Mouse (Mus musculus) intestine, postnatal 0 days (tissue): ENCODE results near the gene Lactb. TPM values are rescaled to one million over a fixed set of nuclear protein-coding genes. Genes with fewer than 3 reads are reported as not detected.

Source experiments
- ATAC-seq: fragments of 200-750 bp; cut with Nextera tagmentation; 2 replicates; pipeline ENCODE4 v1.8.0; 2017; ENCODE audit warnings: mild to moderate bottlenecking, moderate TSS enrichment, moderate library complexity
- H3K27ac ChIP-seq: fragments of 300-500 bp; sonication (generic); 2 replicates; pipeline ENCODE4 v1.5.1; 2014; ENCODE audit warnings: mild to moderate bottlenecking, low read depth, low read length, moderate library complexity
- H3K27me3 ChIP-seq: fragments of 300-500 bp; sonication (generic); replicated peaks from 2 replicates; pipeline ENCODE4 v1.6.1; 2014; ENCODE audit warnings: low read length, mixed read lengths; ENCODE audit not compliant: control insufficient read depth, insufficient read depth
- H3K36me3 ChIP-seq: fragments of 300-500 bp; sonication (generic); 2 replicates; pipeline ENCODE4 v1.6.1; 2014; ENCODE audit warnings: mild to moderate bottlenecking, moderate library complexity; ENCODE audit not compliant: control insufficient read depth, insufficient read depth
- H3K4me1 ChIP-seq: fragments of 300-500 bp; sonication (generic); replicated peaks from 2 replicates; pipeline ENCODE4 v1.6.1; 2014; ENCODE audit warnings: antibody characterized with exemption, low read length, mixed read lengths; ENCODE audit not compliant: control insufficient read depth, insufficient read depth
- H3K4me2 ChIP-seq: fragments of 300-500 bp; sonication (generic); replicated peaks from 2 replicates; pipeline ENCODE4 v1.6.1; 2014; ENCODE audit warnings: low read depth, mild to moderate bottlenecking, moderate library complexity
- H3K4me3 ChIP-seq: fragments of 300-500 bp; sonication (generic); 2 replicates; pipeline ENCODE4 v1.5.1; 2014; ENCODE audit warnings: low read depth, low read length
- H3K9ac ChIP-seq: fragments of 300-500 bp; sonication (generic); 2 replicates; pipeline ENCODE4 v1.6.1; 2014; ENCODE audit warnings: mild to moderate bottlenecking, low read depth, low read length
- H3K9me3 ChIP-seq: fragments of 300-500 bp; sonication (generic); 2 replicates; pipeline ENCODE4 v1.6.1; 2016; ENCODE audit warnings: mixed run types; ENCODE audit not compliant: control insufficient read depth
- CTCF ChIP-seq: sonication (generic); IDR thresholded peaks from 2 replicates; pipeline ENCODE4 v1.5.1; 2016; ENCODE audit warnings: low read depth, mild to moderate bottlenecking, control low read depth, antibody characterized with exemption, moderate library complexity
- WGBS: fragments of 180-500 bp; shearing (Covaris S2); extraction: QIAGEN DNeasy Blood & Tissue Kit; methylation state at CpG from one replicate; pipeline ENCODE4 v1.1.7; 2014; 5-methylcytosine and 5-hydroxymethylcytosine counted together
- polyA plus RNA-seq: library from polyadenylated mRNA; unstranded; fragments of >200 nt; fragmentation: Nextera tagmentation; extraction: Ambion mirVana; gene quantifications from 2 replicates; pipeline ENCODE4 v1.2.1, GENCODE M21; 2015

Lactb gene
- polyA plus RNA-seq, 1 experiment from 2014 or later = 14.9 TPM

GRCm38 (mm10) chr9:66988198-66988887 is 13.1 kb upstream of the Lactb start:
- Histone ChIP-seq H3K4me3 (no peak overlapping the region), H3K9me3 (no peaks in the 10 kb centered on the region), H3K27ac (peak overlapping the region; percentile 75), H3K9ac (no peak overlapping the region), H3K4me1 (no peaks in the 10 kb centered on the region), H3K4me2 (no peak overlapping the region), H3K27me3 (no peaks in the 10 kb centered on the region), H3K36me3 (no peaks in the 10 kb centered on the region)
- no peak for TF ChIP-seq CTCF
- WGBS = 49% methylated on average over 11 of the region's 11 CpGs
- ATAC-seq = no peak

- Histone ChIP-seq H3K9me3 (no peaks in the 10 kb centered on the region), H3K9ac (no peak overlapping the region), H3K4me2 (no peak overlapping the region), H3K36me3 (no peaks in the 10 kb centered on the region), H3K27ac (no peak overlapping the region), H3K4me3 (no peak overlapping the region), H3K4me1 (no peaks in the 10 kb centered on the region), H3K27me3 (no peaks in the 10 kb centered on the region)
- TF ChIP-seq CTCF = no peak
- no peak for ATAC-seq
- WGBS = 80% methylated on average over 7 of the region's 7 CpGs
Observed at GRCm38 (mm10) chr9:66985377-66985776, 10.1 kb upstream of the Lactb start.

GRCm38 (mm10) chr9:66982085-66982484 is 6.8 kb upstream of the Lactb start:
- no peak overlapping the region for H3K4me2 ChIP-seq

GRCm38 (mm10) chr9:66980458-66980857 is 5.2 kb upstream of the Lactb start:
- no peak for ATAC-seq
- H3K9me3 ChIP-seq = no peaks in the 10 kb centered on the region
- WGBS = 9% methylated on average over 5 of the region's 5 CpGs
- H3K4me1 ChIP-seq = no peaks in the 10 kb centered on the region; the same call in 1 of the 2 replicates
- H3K9ac ChIP-seq = no peak overlapping the region
- no peak overlapping the region for H3K4me3 ChIP-seq
- H3K27ac ChIP-seq = no peak overlapping the region
- H3K27me3 ChIP-seq = no peaks in the 10 kb centered on the region
- no peaks in the 10 kb centered on the region for H3K36me3 ChIP-seq
- peak; percentile 88 for TF ChIP-seq CTCF
- no peak overlapping the region for H3K4me2 ChIP-seq

More at GRCm38 (mm10) chr9:66982085-66982484, 6.8 kb upstream of the Lactb start:
- Histone ChIP-seq H3K27ac (no peak overlapping the region), H3K9me3 (no peaks in the 10 kb centered on the region), H3K27me3 (no peaks in the 10 kb centered on the region), H3K4me3 (no peak overlapping the region), H3K36me3 (no peaks in the 10 kb centered on the region), H3K4me1 (no peaks in the 10 kb centered on the region), H3K9ac (no peak overlapping the region)
- 81% methylated on average over 7 of the region's 7 CpGs for WGBS
- ATAC-seq = no peak
- no peak for TF ChIP-seq CTCF

- ATAC-seq = no peak
- Histone ChIP-seq H3K27me3 (no peaks in the 10 kb centered on the region), H3K4me3 (no peak overlapping the region), H3K9ac (no peak overlapping the region), H3K27ac (no peak overlapping the region), H3K36me3 (no peaks in the 10 kb centered on the region), H3K9me3 (no peaks in the 10 kb centered on the region), H3K4me1 (no peaks in the 10 kb centered on the region; the same call in 1 of the 2 replicates), H3K4me2 (no peak overlapping the region)
- 78% methylated on average over 1 of the region's 1 CpGs for WGBS
- TF ChIP-seq CTCF = no peak; the same call in 1 of the 2 replicates
Observed at GRCm38 (mm10) chr9:66978468-66978867, 3.2 kb upstream of the Lactb start.

- no peak overlapping the region for H3K4me3 ChIP-seq
- no peaks in the 10 kb centered on the region for H3K36me3 ChIP-seq
- H3K4me1 ChIP-seq = no peaks in the 10 kb centered on the region; the same call in 1 of the 2 replicates
- no peak overlapping the region for H3K4me2 ChIP-seq
- H3K9ac ChIP-seq = no peak overlapping the region
- no peaks in the 10 kb centered on the region for H3K9me3 ChIP-seq
- WGBS = 91% methylated on average over 1 of the region's 1 CpGs
- no peak overlapping the region for H3K27ac ChIP-seq
- no peak for ATAC-seq
- TF ChIP-seq CTCF = no peak
- no peaks in the 10 kb centered on the region for H3K27me3 ChIP-seq
Observed at GRCm38 (mm10) chr9:66977982-66978381, 2.7 kb upstream of the Lactb start.
